Mouse (Mus musculus): ENCODE measurements around the gene Prrc2b. TPM values are rescaled to one million over a fixed set of nuclear protein-coding genes. Genes with fewer than 3 reads are reported as not detected.

Gene Prrc2b
- polyA plus RNA-seq, 1 experiment from 2014 or later = 52.8 TPM

DNA sequence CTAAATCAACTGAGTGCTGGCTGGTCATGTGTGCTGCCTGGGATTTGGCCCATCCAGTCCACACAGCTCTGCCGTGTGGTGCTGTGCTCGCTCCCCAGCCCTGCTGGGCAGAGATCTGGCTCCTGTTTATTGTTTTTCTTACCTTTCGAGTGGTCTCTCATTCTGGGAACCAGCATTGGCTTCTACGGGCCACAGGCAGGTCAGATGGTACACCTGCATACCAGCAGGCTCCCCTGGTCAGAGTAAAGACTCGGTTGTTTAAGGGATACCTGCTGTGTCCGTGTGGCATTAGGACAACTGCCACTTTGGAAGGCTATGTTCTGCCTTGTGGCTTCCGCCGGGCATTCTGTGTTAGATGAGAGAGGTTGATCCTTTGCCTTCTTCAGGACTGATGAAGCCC, 60.8 kb downstream of the Prrc2b start:
- H3K27ac ChIP-seq (ENCODE audit: low read depth) = no peak overlapping the region
- no peaks in the 10 kb centered on the region for H3K9me3 ChIP-seq (ENCODE audit: control insufficient read depth, low read length)
- H3K4me2 ChIP-seq (ENCODE audit: low read length) = no peak overlapping the region
- 93% methylated on average over 8 of the region's 8 CpGs for WGBS
- H3K9ac ChIP-seq (ENCODE audit: low read length) = no peak overlapping the region
- H3K36me3 ChIP-seq (ENCODE audit: control insufficient read depth, insufficient read depth, low read length) = peaks cover 100% of the 10 kb centered on the region
- no peaks in the 10 kb centered on the region for H3K27me3 ChIP-seq (replicated peaks; ENCODE audit: control insufficient read depth, insufficient read depth, low read length)
- ATAC-seq (replicated peaks; ENCODE audit: low FRiP score, low TSS enrichment, low read depth) (no peak), DNase-seq (ENCODE audit: low spot score) (no peak)
- no peak overlapping the region for H3K4me3 ChIP-seq (ENCODE audit: low read depth, low read length)
- H3K4me1 ChIP-seq (replicated peaks; ENCODE audit: control insufficient read depth, insufficient read depth, low read length) = no peaks in the 10 kb centered on the region

DNA sequence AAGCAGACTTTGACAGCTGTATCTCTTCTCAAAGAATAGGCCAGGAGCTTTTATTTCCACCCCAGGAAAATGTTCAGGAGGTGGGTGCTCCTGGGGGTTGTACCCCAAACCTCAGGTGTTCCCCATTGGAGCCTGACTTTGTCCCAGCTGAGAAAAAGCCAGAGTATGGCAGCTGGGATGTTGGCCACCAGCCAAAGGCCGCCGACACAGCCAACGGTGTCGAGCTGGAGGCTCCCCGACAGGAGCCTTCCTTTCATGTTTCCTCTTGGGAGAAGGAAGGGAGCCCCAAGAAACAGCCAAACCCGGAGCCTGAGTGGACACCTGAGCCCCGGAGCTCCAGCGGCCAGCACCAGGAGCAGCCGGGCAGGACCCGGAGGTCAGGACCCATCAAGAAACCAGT, 62.1 kb downstream of the Prrc2b start:
- 73% methylated on average over 10 of the region's 10 CpGs for WGBS
- no peak for ATAC-seq (replicated peaks; ENCODE audit: low FRiP score, low TSS enrichment, low read depth)
- H3K36me3 ChIP-seq (ENCODE audit: control insufficient read depth, insufficient read depth, low read length) = peaks cover 100% of the 10 kb centered on the region

DNA sequence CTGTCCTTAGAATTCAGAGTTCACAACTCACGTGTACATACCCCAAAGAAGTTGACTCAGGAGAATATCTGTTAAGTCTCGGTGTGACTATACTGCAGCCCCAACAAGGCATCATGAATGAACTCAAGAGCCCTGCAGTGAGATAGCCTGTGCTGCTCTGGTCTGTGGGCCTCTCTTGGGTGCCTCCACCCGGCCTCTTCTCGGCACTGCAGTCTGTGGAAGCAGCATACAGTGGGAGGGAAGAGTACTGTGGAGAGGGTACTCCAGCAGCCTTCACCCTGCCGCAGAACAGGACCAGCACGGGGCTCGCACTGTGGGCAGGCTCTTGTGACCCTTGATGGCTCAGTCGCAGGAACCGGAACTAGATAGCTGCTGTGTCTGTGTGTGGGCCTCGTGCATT, 64.7 kb downstream of the Prrc2b start:
- WGBS = 90% methylated on average over 10 of the region's 10 CpGs

More for the DNA sequence above, 62.1 kb downstream of the Prrc2b start:
- no peaks in the 10 kb centered on the region for H3K4me1 ChIP-seq (replicated peaks; ENCODE audit: control insufficient read depth, insufficient read depth, low read length)
- no peak overlapping the region for H3K27ac ChIP-seq (ENCODE audit: low read depth)
- no peaks in the 10 kb centered on the region for H3K9me3 ChIP-seq (ENCODE audit: control insufficient read depth, low read length)
- no peak overlapping the region for H3K4me2 ChIP-seq (ENCODE audit: low read length)
- H3K4me3 ChIP-seq (ENCODE audit: low read depth, low read length) = no peak overlapping the region
- H3K9ac ChIP-seq (ENCODE audit: low read length) = no peak overlapping the region
- DNase-seq (ENCODE audit: low spot score) = no peak
- H3K27me3 ChIP-seq (replicated peaks; ENCODE audit: control insufficient read depth, insufficient read depth, low read length) = no peaks in the 10 kb centered on the region

DNA sequence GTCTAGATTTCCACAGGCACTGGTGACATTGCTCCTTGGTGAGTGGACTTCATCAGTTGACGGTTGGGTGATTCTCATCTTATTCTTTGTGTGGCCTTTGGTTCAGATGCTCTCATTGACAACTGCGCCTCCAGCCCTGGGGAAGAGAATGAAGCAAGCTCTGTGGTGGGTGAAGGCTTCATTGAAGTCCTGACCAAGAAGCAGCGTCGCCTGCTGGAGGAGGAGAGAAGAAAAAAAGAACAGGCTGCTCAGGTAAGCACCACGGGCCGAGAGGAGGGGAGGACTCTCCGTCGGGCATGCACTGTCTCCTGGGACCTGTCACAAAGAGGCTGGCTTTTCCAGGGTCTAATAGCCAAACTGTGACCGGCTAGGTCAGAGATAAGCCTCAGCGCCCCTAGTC, 65.6 kb downstream of the Prrc2b start:
- Histone ChIP-seq H3K27ac (ENCODE audit: low read depth) (no peak overlapping the region), H3K4me2 (ENCODE audit: low read length) (no peak overlapping the region), H3K9ac (ENCODE audit: low read length) (no peak overlapping the region), H3K4me3 (ENCODE audit: low read depth, low read length) (no peak overlapping the region), H3K4me1 (replicated peaks; ENCODE audit: control insufficient read depth, insufficient read depth, low read length) (no peaks in the 10 kb centered on the region), H3K27me3 (replicated peaks; ENCODE audit: control insufficient read depth, insufficient read depth, low read length) (no peaks in the 10 kb centered on the region), H3K9me3 (ENCODE audit: control insufficient read depth, low read length) (no peaks in the 10 kb centered on the region), H3K36me3 (ENCODE audit: control insufficient read depth, insufficient read depth, low read length) (peaks cover 100% of the 10 kb centered on the region)
- DNase-seq (ENCODE audit: low spot score) (no peak), ATAC-seq (replicated peaks; ENCODE audit: low FRiP score, low TSS enrichment, low read depth) (no peak)
- 92% methylated on average over 10 of the region's 10 CpGs for WGBS

More for the DNA sequence above, 64.7 kb downstream of the Prrc2b start:
- peaks cover 100% of the 10 kb centered on the region for H3K36me3 ChIP-seq (ENCODE audit: control insufficient read depth, insufficient read depth, low read length)
- no peak overlapping the region for H3K9ac ChIP-seq (ENCODE audit: low read length)
- no peaks in the 10 kb centered on the region for H3K9me3 ChIP-seq (ENCODE audit: control insufficient read depth, low read length)
- ATAC-seq (replicated peaks; ENCODE audit: low FRiP score, low TSS enrichment, low read depth) = no peak
- H3K4me3 ChIP-seq (ENCODE audit: low read depth, low read length) = no peak overlapping the region
- no peak for DNase-seq (ENCODE audit: low spot score)
- no peak overlapping the region for H3K4me2 ChIP-seq (ENCODE audit: low read length)
- no peak overlapping the region for H3K27ac ChIP-seq (ENCODE audit: low read depth)
- no peaks in the 10 kb centered on the region for H3K4me1 ChIP-seq (replicated peaks; ENCODE audit: control insufficient read depth, insufficient read depth, low read length)
- H3K27me3 ChIP-seq (replicated peaks; ENCODE audit: control insufficient read depth, insufficient read depth, low read length) = no peaks in the 10 kb centered on the region

DNA sequence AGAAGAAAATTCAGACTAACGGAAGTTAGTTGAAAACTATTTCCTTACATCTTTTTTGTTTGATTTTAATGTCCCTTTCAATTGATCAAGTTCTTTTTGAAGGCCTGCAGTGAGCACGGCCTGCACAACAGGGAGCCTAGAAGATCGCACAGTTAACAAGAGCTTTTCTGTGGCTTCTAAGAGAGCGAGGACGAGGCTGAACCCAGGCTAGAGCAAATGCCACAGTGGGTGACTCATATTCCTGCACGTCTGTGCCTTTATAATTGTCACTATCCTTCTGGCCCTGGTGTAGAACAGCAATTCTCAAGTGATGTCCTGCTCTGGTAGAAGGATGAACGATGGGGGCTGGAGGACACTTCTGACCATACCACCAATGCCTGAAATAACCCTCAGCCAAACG, 66.8 kb downstream of the Prrc2b start:
- no peak overlapping the region for H3K9ac ChIP-seq (ENCODE audit: low read length)
- no peaks in the 10 kb centered on the region for H3K27me3 ChIP-seq (replicated peaks; ENCODE audit: control insufficient read depth, insufficient read depth, low read length)
- peaks cover 100% of the 10 kb centered on the region for H3K36me3 ChIP-seq (ENCODE audit: control insufficient read depth, insufficient read depth, low read length)
- H3K27ac ChIP-seq (ENCODE audit: low read depth) = no peak overlapping the region
- no peak overlapping the region for H3K4me2 ChIP-seq (ENCODE audit: low read length)
- H3K9me3 ChIP-seq (ENCODE audit: control insufficient read depth, low read length) = no peaks in the 10 kb centered on the region
- H3K4me3 ChIP-seq (ENCODE audit: low read depth, low read length) = no peak overlapping the region
- ATAC-seq (replicated peaks; ENCODE audit: low FRiP score, low TSS enrichment, low read depth) (no peak), DNase-seq (ENCODE audit: low spot score) (no peak)
- WGBS = 93% methylated on average over 8 of the region's 8 CpGs
- no peaks in the 10 kb centered on the region for H3K4me1 ChIP-seq (replicated peaks; ENCODE audit: control insufficient read depth, insufficient read depth, low read length)

DNA sequence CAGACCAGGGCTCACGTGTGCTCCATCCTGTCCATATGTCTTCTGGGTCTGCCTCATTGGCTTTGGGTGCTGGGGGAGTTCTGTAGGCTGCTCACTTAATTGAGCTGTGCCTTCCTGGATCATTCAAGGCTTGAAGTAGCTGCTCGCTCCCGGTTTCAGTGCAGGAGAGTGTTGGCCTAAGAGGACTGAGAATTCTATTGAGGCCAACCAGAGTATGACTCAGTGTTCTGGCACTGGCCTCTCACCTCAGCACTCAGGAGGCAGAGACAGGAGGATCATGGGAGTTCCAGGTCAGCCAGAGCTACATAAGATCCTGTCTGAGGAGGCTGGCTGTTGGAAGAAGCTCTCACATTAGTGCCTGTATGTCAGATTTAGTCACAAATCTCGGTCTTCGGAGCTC, 67.2 kb downstream of the Prrc2b start:
- no peak overlapping the region for H3K4me2 ChIP-seq (ENCODE audit: low read length)
- DNase-seq (ENCODE audit: low spot score) (no peak), ATAC-seq (replicated peaks; ENCODE audit: low FRiP score, low TSS enrichment, low read depth) (no peak)
- no peaks in the 10 kb centered on the region for H3K4me1 ChIP-seq (replicated peaks; ENCODE audit: control insufficient read depth, insufficient read depth, low read length)
- H3K27me3 ChIP-seq (replicated peaks; ENCODE audit: control insufficient read depth, insufficient read depth, low read length) = no peaks in the 10 kb centered on the region
- H3K4me3 ChIP-seq (ENCODE audit: low read depth, low read length) = no peak overlapping the region
- no peak overlapping the region for H3K9ac ChIP-seq (ENCODE audit: low read length)
- H3K36me3 ChIP-seq (ENCODE audit: control insufficient read depth, insufficient read depth, low read length) = peaks cover 100% of the 10 kb centered on the region
- H3K27ac ChIP-seq (ENCODE audit: low read depth) = no peak overlapping the region
- 91% methylated on average over 5 of the region's 5 CpGs for WGBS
- no peaks in the 10 kb centered on the region for H3K9me3 ChIP-seq (ENCODE audit: control insufficient read depth, low read length)

DNA sequence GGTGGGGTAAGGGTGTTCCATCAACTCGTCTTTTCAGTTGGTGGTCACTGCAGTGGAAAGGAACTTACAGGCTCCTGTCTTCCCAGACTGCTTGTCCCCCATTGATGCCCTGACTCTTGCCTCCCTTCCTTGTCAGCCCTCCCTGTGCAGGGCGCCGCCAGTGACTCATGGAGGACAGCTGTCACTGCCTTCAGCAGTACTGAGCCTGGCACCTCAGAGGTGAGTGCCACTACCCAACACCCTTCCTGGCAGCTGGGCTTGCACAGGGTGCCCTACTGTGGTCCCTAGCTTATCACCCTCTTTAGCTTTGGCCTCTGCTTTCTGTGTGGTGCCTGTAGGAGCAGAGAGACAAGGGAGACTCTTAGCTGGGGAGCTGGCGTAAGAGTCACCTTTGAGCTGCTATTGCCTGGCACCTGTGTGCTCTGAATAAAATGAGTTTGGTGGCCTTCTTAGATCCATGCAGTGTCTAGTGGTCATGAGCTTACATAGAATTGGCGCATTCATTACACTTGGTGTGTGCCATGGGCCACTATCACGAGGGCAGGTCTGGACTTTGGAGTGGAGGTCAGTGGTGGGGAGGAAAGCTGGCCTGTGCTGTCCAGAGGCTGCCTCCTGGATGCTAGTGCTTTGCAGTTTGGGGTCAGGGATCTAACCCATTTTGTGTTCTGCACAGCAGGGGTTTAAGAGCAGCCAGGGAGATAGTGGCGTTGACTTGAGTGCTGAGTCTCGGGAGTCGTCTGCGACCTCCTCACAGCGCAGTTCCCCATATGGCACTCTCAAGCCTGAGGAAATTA, 67.9 kb downstream of the Prrc2b start:
- H3K9ac ChIP-seq (ENCODE audit: low read length) = no peak overlapping the region
- 92% methylated on average over 11 of the region's 11 CpGs for WGBS
- H3K9me3 ChIP-seq (ENCODE audit: control insufficient read depth, low read length) = no peaks in the 10 kb centered on the region
- ATAC-seq (replicated peaks; ENCODE audit: low FRiP score, low TSS enrichment, low read depth) = no peak
- H3K27ac ChIP-seq (ENCODE audit: low read depth) = no peak overlapping the region
- no peaks in the 10 kb centered on the region for H3K27me3 ChIP-seq (replicated peaks; ENCODE audit: control insufficient read depth, insufficient read depth, low read length)
- DNase-seq (ENCODE audit: low spot score) = no peak
- H3K36me3 ChIP-seq (ENCODE audit: control insufficient read depth, insufficient read depth, low read length) = peaks cover 100% of the 10 kb centered on the region
- no peaks in the 10 kb centered on the region for H3K4me1 ChIP-seq (replicated peaks; ENCODE audit: control insufficient read depth, insufficient read depth, low read length)
- H3K4me3 ChIP-seq (ENCODE audit: low read depth, low read length) = no peak overlapping the region
- H3K4me2 ChIP-seq (ENCODE audit: low read length) = no peak overlapping the region

DNA sequence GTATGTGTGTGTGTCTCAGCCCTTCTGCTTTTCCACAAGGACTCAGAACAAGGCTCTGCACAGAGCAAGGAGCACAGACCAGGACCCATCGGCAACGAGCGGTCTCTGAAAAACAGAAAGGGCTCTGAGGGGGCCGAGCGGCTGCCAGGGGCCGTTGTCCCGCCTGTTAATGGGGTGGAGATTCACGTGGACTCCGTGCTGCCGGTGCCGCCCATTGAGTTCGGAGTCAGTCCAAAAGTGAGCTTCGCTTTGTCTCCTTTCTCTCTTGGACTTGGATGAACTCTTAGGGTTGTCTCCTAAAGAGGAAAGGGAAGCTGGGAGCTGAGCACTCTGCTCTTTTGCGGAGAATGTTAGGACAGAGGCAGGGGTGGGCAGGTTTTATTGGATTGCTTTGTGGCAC, 68.6 kb downstream of the Prrc2b start:
- H3K4me3 ChIP-seq (ENCODE audit: low read depth, low read length) = no peak overlapping the region
- no peaks in the 10 kb centered on the region for H3K9me3 ChIP-seq (ENCODE audit: control insufficient read depth, low read length)
- H3K27ac ChIP-seq (ENCODE audit: low read depth) = no peak overlapping the region
- no peaks in the 10 kb centered on the region for H3K4me1 ChIP-seq (replicated peaks; ENCODE audit: control insufficient read depth, insufficient read depth, low read length)
- H3K9ac ChIP-seq (ENCODE audit: low read length) = no peak overlapping the region
- H3K36me3 ChIP-seq (ENCODE audit: control insufficient read depth, insufficient read depth, low read length) = peaks cover 100% of the 10 kb centered on the region
- DNase-seq (ENCODE audit: low spot score) = no peak
- H3K27me3 ChIP-seq (replicated peaks; ENCODE audit: control insufficient read depth, insufficient read depth, low read length) = no peaks in the 10 kb centered on the region
- no peak overlapping the region for H3K4me2 ChIP-seq (ENCODE audit: low read length)
- no peak for ATAC-seq (replicated peaks; ENCODE audit: low FRiP score, low TSS enrichment, low read depth)
- WGBS = 91% methylated on average over 14 of the region's 14 CpGs

DNA sequence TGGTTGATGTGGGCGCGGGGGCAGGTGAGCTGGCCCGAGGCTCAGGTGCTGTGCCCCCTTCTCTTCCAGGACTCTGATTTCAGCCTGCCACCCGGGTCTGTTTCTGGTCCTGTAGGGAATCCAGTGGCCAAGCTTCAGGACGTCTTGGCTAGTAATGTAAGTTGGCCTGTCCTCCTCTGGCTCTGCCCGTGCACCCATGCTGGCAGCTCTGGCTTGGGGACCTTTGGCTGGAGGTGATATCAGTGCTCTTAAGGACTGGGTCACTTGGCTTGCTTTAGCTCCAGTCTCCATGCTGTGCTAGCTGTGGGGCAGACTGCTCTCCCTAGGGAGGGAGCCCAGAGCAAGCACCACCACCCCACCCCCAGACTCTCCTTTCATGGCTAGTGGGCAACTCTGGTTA, 69.1 kb downstream of the Prrc2b start:
- Histone ChIP-seq H3K4me2 (ENCODE audit: low read length) (no peak overlapping the region), H3K9me3 (ENCODE audit: control insufficient read depth, low read length) (no peaks in the 10 kb centered on the region), H3K4me1 (replicated peaks; ENCODE audit: control insufficient read depth, insufficient read depth, low read length) (no peaks in the 10 kb centered on the region), H3K27me3 (replicated peaks; ENCODE audit: control insufficient read depth, insufficient read depth, low read length) (no peaks in the 10 kb centered on the region), H3K36me3 (ENCODE audit: control insufficient read depth, insufficient read depth, low read length) (peaks cover 100% of the 10 kb centered on the region), H3K27ac (ENCODE audit: low read depth) (no peak overlapping the region), H3K4me3 (ENCODE audit: low read depth, low read length) (no peak overlapping the region), H3K9ac (ENCODE audit: low read length) (no peak overlapping the region)
- ATAC-seq (replicated peaks; ENCODE audit: low FRiP score, low TSS enrichment, low read depth) = no peak
- DNase-seq (ENCODE audit: low spot score) = no peak
- 88% methylated on average over 6 of the region's 6 CpGs for WGBS

All from intestine, embryonic 14.5 days (tissue).